Mouse (Mus musculus) forebrain, embryonic 11.5 days (tissue): ENCODE data around the gene Rsrc2. TPM values are rescaled to one million over a fixed set of nuclear protein-coding genes. Genes with fewer than 3 reads are reported as not detected.
"Not testable (repeated sequence)": the region's sequence is repeated elsewhere in the genome, so short reads cannot be mapped to it uniquely, and the experiment has no call there.

Experiments used
- ATAC-seq: fragments of 200-750 bp; cut with Nextera tagmentation; replicated peaks from 2 replicates; pipeline ENCODE4 v1.8.0; 2017; ENCODE audit warnings: moderate TSS enrichment; ENCODE audit not compliant: low FRiP score
- DNase-seq: peaks from one replicate; pipeline ENCODE4 v3.0.0-alpha.2; 2017; ENCODE audit warnings: low spot score
- H3K27ac ChIP-seq: fragments of 300-500 bp; sonication (generic); 2 replicates; pipeline ENCODE4 v1.5.1; 2014; ENCODE audit warnings: low read depth, low read length
- H3K27me3 ChIP-seq: fragments of 300-500 bp; sonication (generic); 2 replicates; pipeline ENCODE4 v1.6.1; 2014; ENCODE audit warnings: mild to moderate bottlenecking, low read length, mixed read lengths; ENCODE audit not compliant: control insufficient read depth, insufficient read depth
- H3K36me3 ChIP-seq: fragments of 300-500 bp; sonication (generic); 2 replicates; pipeline ENCODE4 v1.6.1; 2014; ENCODE audit warnings: mild to moderate bottlenecking, low read length, moderate library complexity, mixed read lengths; ENCODE audit not compliant: control insufficient read depth, insufficient read depth
- H3K4me1 ChIP-seq: fragments of 300-500 bp; sonication (generic); replicated peaks from 2 replicates; pipeline ENCODE4 v1.6.1; 2014; ENCODE audit warnings: low read length, mixed read lengths; ENCODE audit not compliant: control insufficient read depth, insufficient read depth
- H3K4me2 ChIP-seq: fragments of 300-500 bp; sonication (generic); 2 replicates; pipeline ENCODE4 v1.6.1; 2014; ENCODE audit warnings: low read depth, mild to moderate bottlenecking, low read length, moderate library complexity, mixed read lengths; ENCODE audit not compliant: severe bottlenecking
- H3K4me3 ChIP-seq: fragments of 300-500 bp; sonication (generic); 2 replicates; pipeline ENCODE4 v1.5.1; 2014; ENCODE audit warnings: low read depth, low read length
- H3K9ac ChIP-seq: fragments of 300-500 bp; sonication (generic); 2 replicates; pipeline ENCODE4 v1.6.1; 2014; ENCODE audit warnings: low read length
- H3K9me3 ChIP-seq: fragments of 300-500 bp; sonication (generic); 2 replicates; pipeline ENCODE4 v1.6.1; 2016; ENCODE audit warnings: low read length, mixed read lengths; ENCODE audit not compliant: control insufficient read depth
- WGBS: fragments of 180-500 bp; shearing (Covaris S2); extraction: QIAGEN DNeasy Blood & Tissue Kit; methylation state at CpG from one replicate; pipeline ENCODE4 v1.1.7; 2014; 5-methylcytosine and 5-hydroxymethylcytosine counted together
- polyA plus RNA-seq: library from polyadenylated mRNA; unstranded; fragments of >200 nt; fragmentation: Nextera tagmentation; extraction: Ambion mirVana; gene quantifications from 2 replicates; pipeline ENCODE4 v1.2.1, GENCODE M21; 2014

Gene Rsrc2
- 140 and 178 TPM in 2 replicates for polyA plus RNA-seq

- Histone ChIP-seq H3K27ac (peak within 1 kb of the TSS; percentile 97), H3K4me1 (peaks cover 10% of the 10 kb centered on the region; the same call in 1 of the 2 replicates), H3K36me3 (peaks cover 5% of the 10 kb centered on the region), H3K4me3 (peak within 1 kb of the TSS; percentile 76), H3K27me3 (no peaks in the 10 kb centered on the region), H3K4me2 (peak within 1 kb of the TSS; percentile 77), H3K9me3 (no peaks in the 10 kb centered on the region), H3K9ac (peak within 1 kb of the TSS; percentile 78)
- peak; percentile 98 for ATAC-seq
- under 1% methylated on average over 63 of the region's 63 CpGs for whole genome bisulfite sequencing
- peak; percentile 98 for DNase-seq
Observed at GRCm38 (mm10) chr5:123749065-123750064, at the start of gene Rsrc2, which contains the start of gene Kntc1. Gene Rsrc2 (minus strand): TSS chr5:123749414. Gene Kntc1 (plus strand): TSS chr5:123749716.

DNA sequence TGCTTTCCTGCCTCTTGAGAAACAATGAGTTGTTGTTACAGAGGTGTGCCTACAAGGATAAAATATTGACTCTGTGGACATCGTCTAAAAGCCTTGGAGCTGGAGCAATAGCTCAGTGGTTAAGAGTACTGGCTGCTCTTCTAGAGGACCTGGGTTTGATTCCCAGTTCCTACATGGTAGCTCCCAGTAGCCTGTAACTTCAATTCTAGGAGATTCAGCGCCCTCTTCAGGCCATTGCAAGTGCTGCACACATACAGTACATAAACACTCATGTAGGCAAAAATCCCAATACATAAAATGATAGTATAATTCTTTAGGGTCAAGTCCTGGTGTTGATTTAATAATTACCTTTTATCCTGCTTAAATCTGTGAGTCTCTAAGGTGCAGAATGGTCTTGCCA lies 43.9 kb upstream of the Rsrc2 start:
- no peak overlapping the region for H3K27ac ChIP-seq
- no peak for ATAC-seq
- H3K9ac ChIP-seq, result no peak overlapping the region
- H3K4me1 ChIP-seq, result no peaks in the 10 kb centered on the region
- peaks cover 22% of the 10 kb centered on the region for H3K36me3 ChIP-seq
- DNase-seq, result peak; percentile 15
- no peaks in the 10 kb centered on the region for H3K27me3 ChIP-seq
- H3K9me3 ChIP-seq, result no peaks in the 10 kb centered on the region
- no peak overlapping the region for H3K4me3 ChIP-seq
- H3K4me2 ChIP-seq, result no peak overlapping the region
- 77% methylated on average over 2 of the region's 2 CpGs for WGBS

DNA sequence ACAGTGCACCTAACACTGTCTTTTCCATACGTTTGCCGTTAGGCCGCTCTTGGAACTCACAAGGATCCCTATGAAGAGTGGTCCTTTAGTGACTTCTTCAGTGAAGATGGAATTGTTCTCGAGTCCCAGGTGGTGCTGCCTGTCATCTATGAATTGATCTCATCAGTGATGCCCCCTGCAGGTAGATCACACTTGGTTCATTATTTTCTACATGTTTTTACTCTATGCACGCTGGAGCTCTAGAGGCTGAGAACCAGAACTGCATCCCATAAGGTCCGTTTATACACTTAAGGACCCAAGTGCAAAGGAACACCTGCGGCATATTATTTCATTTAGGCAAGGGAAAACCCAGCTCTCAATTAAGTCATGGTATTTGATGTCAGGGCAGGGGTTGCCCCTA lies 39.8 kb upstream of the Rsrc2 start:
- no peaks in the 10 kb centered on the region for H3K4me1 ChIP-seq
- H3K9ac ChIP-seq, result no peak overlapping the region
- no peaks in the 10 kb centered on the region for H3K9me3 ChIP-seq
- H3K27me3 ChIP-seq, result no peaks in the 10 kb centered on the region
- DNase-seq (peak; percentile 15), ATAC-seq (no peak)
- H3K4me2 ChIP-seq, result no peak overlapping the region
- H3K4me3 ChIP-seq, result no peak overlapping the region
- WGBS, result 93% methylated on average over 7 of the region's 7 CpGs
- H3K36me3 ChIP-seq, result peaks cover 27% of the 10 kb centered on the region
- H3K27ac ChIP-seq, result no peak overlapping the region

- no peak for DNase-seq
- H3K4me2 ChIP-seq, result no peak overlapping the region
- H3K9me3 ChIP-seq, result no peaks in the 10 kb centered on the region
- H3K27me3 ChIP-seq, result no peaks in the 10 kb centered on the region
- WGBS, result 91% methylated on average over 4 of the region's 4 CpGs
- ATAC-seq, result no peak
- no peak overlapping the region for H3K9ac ChIP-seq
- H3K36me3 ChIP-seq, result peaks cover 20% of the 10 kb centered on the region
- H3K4me3 ChIP-seq, result no peak overlapping the region
- H3K4me1 ChIP-seq, result no peaks in the 10 kb centered on the region
- no peak overlapping the region for H3K27ac ChIP-seq
Observed at GRCm38 (mm10) chr5:123781864-123782263, 32.6 kb upstream of the Rsrc2 start.

DNA sequence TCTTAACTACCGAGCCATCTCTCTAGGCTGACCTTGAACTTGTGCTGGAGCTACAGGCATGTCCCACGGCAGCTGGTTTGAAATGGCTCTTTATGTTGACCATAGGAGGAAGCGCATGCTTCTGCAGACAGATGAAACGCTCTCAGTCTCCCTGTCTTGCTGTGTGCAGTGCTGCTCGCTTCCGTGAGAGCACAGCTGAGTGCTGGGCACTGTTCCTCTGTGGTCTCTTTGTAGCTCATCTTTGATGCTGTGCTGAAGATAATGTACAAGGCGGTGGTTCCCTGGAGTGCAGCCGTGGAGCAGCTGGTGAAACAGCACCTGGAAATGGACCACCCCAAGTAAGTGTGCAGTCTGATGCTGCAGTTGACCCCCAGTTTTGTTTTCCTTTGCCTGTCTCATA lies 31.5 kb upstream of the Rsrc2 start:
- Histone ChIP-seq H3K27ac (no peak overlapping the region), H3K36me3 (peaks cover 19% of the 10 kb centered on the region)
- 93% methylated on average over 8 of the region's 8 CpGs for WGBS

GRCm38 (mm10) chr5:123773441-123773840 lies 24.2 kb upstream of the Rsrc2 start:
- ATAC-seq, result no peak
- Histone ChIP-seq H3K4me3 (no peak overlapping the region), H3K9ac (no peak overlapping the region), H3K4me1 (no peaks in the 10 kb centered on the region), H3K27ac (no peak overlapping the region), H3K9me3 (no peaks in the 10 kb centered on the region), H3K4me2 (no peak overlapping the region), H3K36me3 (peaks cover 10% of the 10 kb centered on the region), H3K27me3 (no peaks in the 10 kb centered on the region)
- WGBS, result 91% methylated on average over 9 of the region's 9 CpGs
- no peak for DNase-seq

More for the DNA sequence above, 31.5 kb upstream of the Rsrc2 start:
- Histone ChIP-seq H3K4me3 (no peak overlapping the region), H3K4me2 (no peak overlapping the region), H3K27me3 (no peaks in the 10 kb centered on the region), H3K9ac (no peak overlapping the region), H3K4me1 (no peaks in the 10 kb centered on the region), H3K9me3 (no peaks in the 10 kb centered on the region)
- ATAC-seq, result no peak
- DNase-seq, result no peak

- H3K36me3 ChIP-seq, H3K9ac ChIP-seq, H3K27ac ChIP-seq, H3K4me3 ChIP-seq, H3K27me3 ChIP-seq, H3K4me1 ChIP-seq, H3K9me3 ChIP-seq, ATAC-seq, DNase-seq, H3K4me2 ChIP-seq: not testable (repeated sequence)
- WGBS, result 94% methylated on average over 11 of the region's 11 CpGs
Observed at GRCm38 (mm10) chr5:123766455-123766854, 17.2 kb upstream of the Rsrc2 start.

- no peak overlapping the region for H3K4me2 ChIP-seq
- 98% methylated on average over 11 of the region's 11 CpGs for WGBS
- peaks cover 2% of the 10 kb centered on the region; the same call in 1 of the 2 replicates for H3K36me3 ChIP-seq
- no peak overlapping the region for H3K4me3 ChIP-seq
- DNase-seq, result no peak
- H3K9me3 ChIP-seq, result no peaks in the 10 kb centered on the region
- no peak overlapping the region for H3K27ac ChIP-seq
- ATAC-seq, result no peak
- H3K4me1 ChIP-seq, result no peaks in the 10 kb centered on the region
- H3K27me3 ChIP-seq, result no peaks in the 10 kb centered on the region
- no peak overlapping the region for H3K9ac ChIP-seq
Observed at GRCm38 (mm10) chr5:123765506-123765905, 16.3 kb upstream of the Rsrc2 start.
